Mouse (Mus musculus) mature B cell (primary cell): Measurements from ENCODE around the gene Mrtfb.
"Not testable (repeated sequence)": the region's sequence is repeated elsewhere in the genome, so short reads cannot be mapped to it uniquely, and the experiment has no call there.

ENCODE experiments used
- in situ Hi-C: fragments of 300-500 bp; cut with MboI; formaldehyde crosslinking; loops from 2 replicates; pipeline ENCODE4 v1.14.3; 2019

The Mrtfb gene

DNA sequence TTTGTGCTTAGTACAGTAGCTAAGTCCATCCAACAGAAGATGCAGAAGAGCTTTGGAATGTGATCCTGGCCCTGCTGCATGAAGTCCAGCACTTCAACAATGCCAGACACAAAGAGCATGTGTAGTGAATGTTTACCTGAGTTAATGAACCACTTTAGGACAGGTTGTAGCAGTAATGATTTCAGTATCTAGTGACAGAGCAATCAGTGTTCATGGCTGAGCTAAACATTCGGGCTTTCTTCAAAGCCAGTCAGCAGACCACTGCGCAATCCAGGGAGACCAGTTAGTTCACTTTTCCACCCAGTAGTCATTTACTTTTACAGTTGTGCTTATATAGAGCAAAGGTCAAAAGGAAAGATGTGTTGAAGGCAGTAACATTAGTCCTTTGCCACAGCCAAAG, 20.0 kb downstream of the Mrtfb start:
- in situ Hi-C loops: no loop called here

DNA sequence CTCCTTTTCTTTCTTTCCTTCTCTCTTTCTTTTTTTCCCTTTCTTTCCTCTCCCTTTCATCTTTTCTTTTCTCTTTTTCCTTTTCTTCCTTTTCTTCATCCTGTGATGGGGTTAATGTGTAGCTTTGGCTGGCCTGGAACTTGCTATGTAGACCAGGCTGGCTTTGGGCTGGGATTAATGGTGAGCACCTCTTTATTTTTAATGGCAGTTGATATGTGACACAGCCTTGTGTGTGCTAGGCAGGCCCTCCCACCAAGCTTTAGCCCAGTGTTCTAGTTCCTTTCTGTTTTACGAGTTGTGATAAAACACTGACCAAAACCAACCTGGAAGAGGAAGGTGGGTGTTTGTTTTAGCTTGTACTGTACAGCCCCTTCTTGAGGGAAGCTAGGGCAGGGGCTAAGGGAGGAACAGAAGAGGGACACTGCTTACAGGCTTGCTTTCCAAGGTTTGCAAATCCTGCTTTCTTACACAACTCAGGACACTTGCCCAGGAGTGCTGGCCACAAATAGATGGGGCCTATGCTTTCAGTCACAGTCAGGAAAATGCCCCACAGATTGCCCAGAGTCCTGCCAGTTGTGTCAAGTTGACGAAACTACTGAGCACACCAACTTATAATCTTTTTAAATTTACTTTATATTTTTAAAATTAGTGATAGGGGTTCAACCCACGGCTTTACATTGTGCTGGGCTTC, 20.6 kb downstream of the Mrtfb start:
- in situ Hi-C loops: no loop called here

DNA sequence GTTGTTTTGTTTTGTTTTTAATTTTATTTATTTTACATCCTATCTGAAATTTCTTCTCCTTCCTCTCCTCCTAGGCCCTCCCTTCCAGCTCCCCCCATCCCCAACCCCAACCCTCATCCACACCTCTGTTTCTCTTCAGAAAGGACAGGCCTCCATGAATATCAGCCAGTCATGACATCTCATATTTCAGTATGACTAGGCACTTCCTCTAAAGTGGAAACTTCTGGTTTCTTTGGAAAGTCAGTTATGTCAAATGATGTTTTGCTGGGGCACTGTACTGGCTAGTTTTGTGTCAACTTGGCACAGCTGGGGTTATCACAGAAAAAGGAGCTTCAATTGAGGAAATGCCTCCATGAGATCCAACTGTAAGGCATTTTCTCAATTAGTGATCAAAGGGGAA, 30.1 kb downstream of the Mrtfb start:
- in situ Hi-C loops: not testable (repeated sequence)

DNA sequence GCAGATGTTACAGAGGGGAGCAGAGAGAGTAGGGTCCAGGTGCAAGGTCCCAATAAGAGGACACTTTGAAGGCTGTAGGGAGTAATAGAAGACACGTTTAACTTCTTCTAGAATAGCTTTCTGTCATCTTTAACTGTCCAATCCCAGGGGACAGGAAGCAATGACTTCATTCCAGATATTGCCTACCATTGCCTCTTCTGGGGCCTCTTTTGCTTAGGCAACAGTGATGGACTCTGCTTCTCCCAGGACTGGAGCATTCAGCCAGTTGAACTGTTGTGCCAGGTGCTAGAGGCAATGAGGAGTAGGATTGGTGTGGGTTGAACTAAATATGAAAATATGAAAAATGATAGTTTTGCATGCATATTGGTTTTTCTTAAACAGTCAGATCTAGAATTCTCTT, 41.6 kb downstream of the Mrtfb start:
- in situ Hi-C loops: no loop called here

DNA sequence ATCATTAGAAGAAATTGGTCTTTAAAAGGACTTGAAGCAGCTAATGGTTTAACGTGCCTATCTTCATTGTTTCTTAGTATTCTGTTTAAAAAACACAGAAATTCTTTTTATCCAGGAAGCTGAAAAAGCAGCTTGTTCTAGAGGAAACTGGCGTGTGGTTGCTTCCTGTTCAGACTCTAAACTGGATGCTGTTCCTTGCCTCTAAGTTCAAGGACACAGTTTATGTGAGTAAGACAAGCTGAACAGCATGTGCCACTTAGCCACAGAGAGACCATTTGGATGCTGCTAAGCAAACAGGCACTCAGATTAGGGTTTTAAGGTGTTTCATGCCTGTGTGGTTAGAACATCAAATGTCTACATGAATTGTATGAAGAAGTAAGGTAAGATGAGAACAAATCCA, 42.7 kb downstream of the Mrtfb start:
- in situ Hi-C loops: no loop called here

DNA sequence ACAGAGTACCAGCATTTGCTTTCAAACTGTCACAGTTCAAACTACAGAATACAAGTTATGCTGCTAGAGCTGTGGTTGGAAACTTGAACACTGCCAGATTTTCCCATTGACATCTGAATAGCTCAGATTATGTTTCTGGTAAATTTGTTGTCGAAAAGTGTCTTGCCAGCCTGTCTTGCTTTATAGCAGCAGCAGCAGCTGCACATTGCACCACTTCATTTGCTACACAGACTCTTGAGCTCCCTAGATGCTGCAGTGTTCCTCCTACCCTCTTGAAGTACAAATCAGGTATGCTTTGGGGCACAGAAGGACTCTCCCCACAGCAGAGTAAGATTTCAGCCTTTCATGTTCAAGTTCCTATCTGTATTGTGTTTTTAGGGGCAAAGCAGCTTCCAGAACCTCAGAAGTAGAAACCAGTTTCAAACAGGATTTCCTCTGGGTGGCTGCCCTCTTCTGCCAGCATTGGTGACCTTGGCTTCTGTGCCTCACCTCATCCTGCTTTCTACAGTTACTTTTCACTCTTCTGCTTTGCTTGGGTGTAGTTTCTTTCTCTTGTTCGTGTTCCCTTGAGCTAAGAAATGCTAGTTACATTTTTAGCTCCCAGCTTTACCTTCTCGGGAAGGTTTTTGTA, 49.9 kb downstream of the Mrtfb start:
- in situ Hi-C loops: no loop called here

DNA sequence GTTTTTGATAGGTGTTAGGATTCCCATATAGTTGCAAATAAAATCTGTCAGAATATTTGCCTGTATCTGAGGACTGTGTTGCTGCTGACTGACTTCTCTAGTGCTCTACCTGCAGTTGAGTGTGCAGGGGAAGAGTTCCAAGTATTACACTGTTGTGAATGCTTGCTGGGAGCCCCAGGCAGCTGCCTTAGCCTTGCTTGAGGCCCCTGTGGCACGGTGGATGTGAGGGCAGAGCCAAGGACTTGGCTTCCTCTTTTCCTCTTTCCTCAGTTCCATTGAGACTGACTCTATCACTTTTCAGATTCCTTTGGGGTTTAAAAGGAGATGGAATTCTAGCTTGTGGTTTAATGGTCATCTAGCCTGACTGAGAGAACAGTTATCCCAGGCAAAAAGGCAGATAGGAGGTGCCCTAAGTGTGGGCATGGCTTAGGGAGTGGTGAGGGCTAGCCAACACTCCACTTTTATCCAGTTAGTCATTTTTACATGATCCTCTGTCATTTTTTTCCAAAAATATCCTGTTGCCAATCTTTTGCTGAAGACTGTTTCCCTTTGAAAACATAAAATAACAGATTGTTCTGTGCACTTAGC, 53.9 kb downstream of the Mrtfb start:
- in situ Hi-C loops: no loop called here

DNA sequence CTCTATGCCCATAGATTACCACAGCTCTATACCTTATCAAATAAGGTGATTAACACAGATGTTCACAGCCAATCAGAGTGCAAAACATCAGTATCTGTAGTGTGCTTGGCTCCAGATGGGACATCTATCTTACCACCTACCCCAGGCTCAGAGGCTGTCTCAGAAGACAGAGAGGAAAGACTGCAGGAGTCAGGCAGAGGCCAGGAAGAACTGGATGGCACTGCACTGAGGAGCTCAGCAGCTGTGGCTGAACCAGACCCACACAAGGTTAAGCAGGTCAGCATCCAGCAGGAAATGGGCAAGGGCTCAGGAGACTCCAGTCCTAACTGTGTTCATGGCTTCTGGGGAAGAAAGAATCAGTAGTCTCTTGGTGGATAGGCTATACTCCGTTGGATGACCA, 55.1 kb downstream of the Mrtfb start:
- in situ Hi-C loops: no loop called here

DNA sequence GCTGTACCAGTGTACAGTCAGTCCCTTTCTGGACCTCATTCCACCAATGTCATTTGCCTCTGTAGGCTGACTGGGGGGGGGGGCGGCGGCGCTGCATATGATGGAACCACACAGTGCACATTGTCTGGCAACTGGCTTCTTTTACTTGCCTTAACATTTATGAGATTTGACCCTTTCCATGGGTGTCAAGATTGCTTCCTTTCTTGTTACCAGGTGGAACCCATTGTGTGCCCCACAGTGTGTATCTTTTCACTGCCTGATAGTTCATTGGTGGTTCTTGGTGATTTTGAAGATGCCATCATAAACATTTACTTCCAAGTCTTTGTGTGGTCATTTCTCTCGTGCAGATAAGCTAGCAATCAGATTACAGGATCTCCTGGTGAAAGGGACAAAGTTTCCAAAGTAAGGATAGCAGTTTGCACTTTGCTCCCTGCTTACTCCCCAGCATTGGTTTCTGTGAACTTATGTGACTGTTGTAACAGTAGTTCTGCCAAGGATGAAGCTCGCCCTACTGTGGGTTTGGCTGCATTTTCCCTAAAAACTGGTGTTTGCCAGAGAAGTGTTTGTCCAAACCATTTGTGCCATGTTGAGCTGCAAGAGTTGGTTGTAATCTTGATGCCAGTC, 56.9 kb downstream of the Mrtfb start:
- in situ Hi-C loops: no loop called here

DNA sequence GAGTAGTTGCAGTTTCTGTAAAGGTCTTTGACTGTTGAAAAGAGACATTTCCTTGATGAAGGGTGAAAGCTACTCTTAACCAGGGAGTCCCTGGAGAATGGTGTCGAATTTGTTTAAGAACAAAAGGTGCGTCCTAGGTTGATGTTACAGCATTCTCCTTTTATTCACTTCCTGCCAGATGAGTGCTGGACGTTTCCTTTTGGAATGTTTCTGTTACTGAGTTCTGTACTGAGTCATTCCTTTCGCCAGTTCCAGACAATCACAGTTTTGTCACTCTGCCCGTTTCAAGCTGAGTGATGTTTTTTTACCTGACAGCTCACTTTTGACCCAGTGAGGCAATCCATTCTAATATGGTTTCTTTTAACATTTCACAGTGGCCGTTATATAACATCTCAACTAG, 67.5 kb downstream of the Mrtfb start:
- in situ Hi-C loops: no loop called here

DNA sequence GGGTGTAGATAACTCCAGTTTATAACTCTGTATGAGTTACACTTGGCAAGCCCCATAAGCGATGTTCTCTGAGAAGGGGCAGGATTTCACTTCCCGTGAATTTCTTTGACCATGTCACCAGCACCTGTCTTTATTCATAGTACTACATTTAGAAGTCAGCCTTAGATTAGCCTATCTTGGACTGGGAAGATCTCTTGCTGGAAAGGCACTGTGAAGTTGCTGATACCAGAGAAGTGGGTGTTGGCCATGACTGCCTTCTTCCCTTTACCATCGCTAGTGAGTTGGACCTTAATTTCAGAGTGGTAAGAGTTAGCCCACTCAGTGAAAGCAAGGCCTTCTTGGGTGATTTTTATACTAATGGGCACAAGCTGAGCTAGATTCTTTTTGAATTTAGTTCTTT, 70.3 kb downstream of the Mrtfb start:
- in situ Hi-C loops: no loop called here

DNA sequence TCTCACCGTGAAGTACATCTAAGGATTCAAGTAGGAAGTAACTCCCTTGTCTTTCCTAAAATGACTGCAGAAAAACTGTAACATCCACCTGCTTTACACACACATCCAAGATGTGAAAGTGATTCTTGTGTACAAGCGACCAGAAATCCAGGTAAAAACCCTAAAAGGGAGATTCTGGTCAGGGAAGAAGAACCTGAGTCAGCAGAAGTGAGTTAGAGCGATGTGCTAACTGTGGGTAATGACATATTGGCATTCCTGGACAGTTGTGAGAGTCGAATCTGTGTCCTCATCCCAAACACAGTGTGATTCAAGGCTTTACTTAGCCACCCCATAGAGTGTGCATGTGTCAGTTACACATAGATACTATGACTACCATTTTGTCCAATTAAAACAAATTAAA, 72.4 kb downstream of the Mrtfb start:
- in situ Hi-C loops: no loop called here

DNA sequence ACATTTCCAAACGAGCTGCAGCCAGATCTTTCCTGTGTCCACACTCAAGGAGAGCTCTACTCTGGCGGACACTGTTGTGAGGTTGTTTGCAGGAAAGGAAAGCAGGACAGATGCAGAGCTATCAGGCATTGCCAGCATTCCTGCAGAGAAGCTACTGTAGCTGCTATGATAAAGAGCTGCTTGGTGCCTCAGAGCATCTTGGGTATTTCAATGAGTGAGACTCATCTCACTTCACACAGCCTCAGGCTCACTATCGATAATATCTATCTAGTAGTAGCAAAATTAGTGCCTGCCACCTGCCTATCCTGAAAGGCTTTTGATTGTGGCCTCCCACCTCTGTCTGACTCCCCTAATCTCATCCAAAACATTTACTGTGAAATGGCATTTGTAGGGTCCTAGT, 73.4 kb downstream of the Mrtfb start:
- in situ Hi-C loops: no loop called here

DNA sequence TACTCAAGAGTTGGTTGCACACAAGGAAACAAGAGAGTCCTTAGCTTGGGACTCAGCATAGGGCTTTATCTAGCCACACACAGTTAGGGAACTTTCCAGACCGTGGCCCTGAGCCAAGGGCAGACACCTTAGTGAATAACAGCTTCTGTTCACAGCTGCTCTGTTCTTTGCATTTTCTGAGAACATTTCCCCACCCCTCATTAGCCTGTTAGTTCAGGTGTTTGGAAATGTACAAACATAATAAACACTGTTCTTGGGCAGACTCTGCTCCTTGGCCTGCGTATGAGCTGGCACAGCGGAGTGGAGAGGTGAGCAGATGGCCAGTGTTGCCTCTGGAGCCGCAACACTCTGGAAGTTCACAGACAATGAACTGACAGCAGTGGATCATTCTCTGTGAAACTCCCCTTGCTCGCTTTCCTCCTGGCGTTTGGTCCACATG, 74.0 kb downstream of the Mrtfb start:
- in situ Hi-C loops: no loop called here

DNA sequence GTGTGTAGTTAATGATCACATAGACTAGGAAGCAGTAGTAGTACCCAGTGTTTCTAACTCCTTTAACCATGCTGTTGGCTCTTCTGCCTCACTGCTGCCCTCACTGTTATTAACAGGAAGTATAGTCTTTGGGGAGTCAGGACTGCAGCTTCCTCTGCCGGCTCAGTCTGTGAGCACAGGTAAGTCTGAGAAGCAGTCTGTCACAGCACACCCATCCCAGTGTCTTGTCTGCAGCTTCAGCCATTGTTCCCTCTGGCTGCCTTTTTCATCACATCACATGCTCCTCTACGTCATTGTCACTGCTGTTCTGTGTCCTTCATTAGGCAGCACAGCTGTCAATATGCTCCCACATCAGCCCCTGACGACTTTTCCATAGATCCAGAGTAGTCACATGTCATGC, 75.6 kb downstream of the Mrtfb start:
- in situ Hi-C loops: no loop called here

DNA sequence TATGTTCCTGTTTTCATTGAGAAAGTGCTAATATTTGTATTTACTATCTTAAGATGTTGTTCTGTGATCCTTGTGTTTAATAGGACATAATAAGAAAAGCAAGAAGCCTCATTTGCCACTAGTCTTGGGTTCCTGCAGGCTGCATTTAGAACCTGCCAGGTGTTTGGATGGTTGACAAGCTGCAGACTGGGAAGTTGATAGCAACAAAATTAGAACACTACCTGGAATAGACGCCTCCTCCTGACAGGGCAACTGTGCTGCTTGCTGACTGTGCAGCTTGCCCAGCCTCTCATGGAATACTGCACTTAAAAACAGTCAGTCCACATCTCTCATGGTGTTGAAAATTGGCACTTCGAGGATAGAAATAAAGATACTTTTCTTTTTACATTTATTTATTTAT, 76.3 kb downstream of the Mrtfb start:
- in situ Hi-C loops: no loop called here

DNA sequence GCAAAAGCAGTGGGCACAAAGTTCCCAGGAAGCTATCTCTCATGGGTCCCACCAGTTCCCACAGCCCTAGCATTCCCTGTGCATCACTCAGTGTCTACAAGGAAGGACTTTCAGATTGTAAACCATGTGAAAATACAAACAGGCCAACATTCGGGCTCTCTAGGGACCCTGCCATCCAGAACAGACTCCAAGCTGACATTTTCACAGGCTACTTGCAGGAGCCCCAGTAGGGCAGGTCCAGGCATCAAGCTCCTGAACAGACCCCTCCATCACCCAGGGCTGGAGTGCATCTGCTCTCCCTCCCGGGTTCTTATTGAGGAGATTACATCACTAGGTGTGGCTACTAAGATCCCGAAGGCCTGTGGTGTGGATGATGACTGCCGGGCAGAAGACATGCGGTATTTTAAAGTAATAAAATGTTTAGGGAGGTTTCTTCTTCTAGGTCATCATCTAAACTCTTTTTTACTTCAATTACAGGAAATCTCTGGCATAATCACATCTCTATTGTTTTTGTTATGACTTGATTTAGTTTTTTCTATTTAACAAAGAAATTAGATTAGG, 77.6 kb downstream of the Mrtfb start:
- in situ Hi-C loops: no loop called here

DNA sequence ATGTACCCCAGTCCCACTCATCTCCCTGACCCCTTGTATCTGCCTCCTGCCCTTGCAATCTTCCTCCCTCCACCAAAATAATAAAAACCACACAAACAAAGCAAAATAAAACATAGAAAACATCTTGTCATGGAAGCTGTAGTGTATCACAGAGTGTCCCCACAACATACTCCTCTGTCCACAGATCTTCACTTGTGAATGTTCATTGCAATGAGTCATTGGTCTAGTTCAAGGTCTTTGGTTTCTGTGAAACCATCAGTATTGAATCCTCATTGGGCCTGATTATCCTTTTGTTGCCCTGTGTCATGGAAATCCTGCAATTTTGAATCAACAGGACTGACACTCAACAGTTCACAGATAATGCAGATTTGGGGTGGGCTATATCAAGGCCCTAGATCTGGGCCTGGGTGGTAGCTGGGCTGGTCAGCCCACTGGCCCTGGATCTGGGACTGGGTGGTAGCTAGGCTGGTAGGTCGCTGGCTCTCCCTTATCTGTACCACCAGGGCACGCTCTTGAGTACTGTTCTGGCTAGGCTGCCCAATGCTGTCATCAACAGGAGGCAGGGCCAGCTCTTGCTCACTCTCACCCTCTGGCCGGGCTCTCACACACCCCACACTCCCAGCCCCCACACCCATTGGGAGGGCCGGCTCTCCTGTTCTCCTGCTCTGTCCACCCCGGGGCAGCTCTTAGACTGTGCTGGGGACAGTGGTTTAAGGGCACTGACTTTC, 80.4 kb downstream of the Mrtfb start:
- in situ Hi-C loops: no loop called here

DNA sequence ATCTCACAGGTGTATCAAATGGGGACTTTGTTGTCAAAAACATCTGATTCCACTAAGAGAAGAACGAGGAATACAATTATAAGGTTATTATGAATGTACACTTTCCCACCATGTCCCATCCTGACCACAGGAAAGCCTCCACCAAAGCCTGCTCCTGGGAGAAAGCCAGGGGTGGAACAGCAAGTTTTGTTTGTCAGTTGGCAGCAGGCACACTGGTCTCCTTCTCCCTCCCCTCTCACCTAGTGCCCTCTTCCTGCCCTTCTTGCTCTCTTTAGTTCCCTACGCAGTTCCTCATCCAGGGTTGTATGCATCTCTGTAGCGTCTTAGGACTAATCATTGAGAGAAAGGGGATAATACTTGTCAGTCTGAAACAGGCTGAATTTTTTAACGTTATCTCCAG, 81.8 kb downstream of the Mrtfb start:
- in situ Hi-C loops: no loop called here

DNA sequence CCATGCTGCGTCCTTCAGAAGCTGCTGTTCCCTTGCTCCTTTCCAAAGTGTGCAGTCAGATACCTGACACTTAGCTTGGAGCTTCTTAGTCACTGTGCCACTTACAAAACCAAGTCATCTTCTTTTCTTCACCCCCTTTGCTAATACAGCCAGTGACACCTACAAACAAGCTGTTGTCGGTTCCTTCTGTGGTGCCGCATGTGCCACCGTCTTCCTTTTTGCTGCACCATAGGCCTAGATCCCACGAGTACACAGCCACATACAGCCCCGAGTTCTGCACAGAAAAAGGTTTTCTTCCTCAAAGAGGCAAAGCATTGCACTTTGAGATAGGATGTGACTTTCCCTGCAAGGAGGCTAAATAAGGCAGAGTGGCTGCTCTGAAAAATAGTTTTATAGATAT, 83.2 kb downstream of the Mrtfb start:
- in situ Hi-C loops: no loop called here

DNA sequence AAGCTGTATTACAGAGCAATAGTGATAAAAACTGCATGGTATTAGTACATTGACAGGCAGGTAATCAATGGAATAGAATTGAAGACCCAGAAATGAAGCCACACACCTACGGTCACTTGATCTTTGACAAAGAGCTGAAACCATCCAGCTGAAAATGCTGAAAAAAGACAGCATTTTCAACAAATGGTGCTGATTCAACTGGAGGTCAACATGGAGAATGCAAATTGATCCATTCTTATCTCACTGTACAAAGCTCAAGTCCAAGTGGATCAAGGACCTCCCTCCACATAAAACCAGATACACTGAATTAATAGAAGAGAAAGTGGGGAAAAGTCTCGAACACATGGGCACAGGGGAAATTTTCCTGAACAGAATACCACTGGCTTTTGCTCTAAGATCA, 89.5 kb downstream of the Mrtfb start:
- in situ Hi-C loops: not testable (repeated sequence)

DNA sequence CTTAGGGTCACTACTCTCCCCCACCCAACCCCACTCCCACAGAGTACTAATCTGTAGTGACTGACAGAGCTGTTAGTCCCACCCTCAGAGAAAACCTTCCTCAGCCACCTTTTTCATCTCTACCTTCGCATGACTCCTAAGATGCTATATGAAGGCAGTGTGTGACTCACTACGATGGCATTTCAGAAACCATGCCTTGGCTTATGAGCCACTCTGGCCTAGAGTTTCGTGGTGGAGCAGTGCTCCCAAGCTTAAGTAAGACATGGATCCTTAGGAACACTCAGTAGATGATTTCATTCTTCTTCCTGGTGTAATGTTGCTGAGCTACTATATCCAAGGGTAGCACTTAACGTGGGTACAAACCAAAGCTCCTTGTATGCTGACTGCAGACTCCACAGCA, 94.4 kb downstream of the Mrtfb start:
- in situ Hi-C loops: no loop called here
